Mouse (Mus musculus) cortical plate, adult 2 months (tissue): ENCODE data around the gene Sugp2. TPM values are rescaled to one million over a fixed set of nuclear protein-coding genes. Genes with fewer than 3 reads are reported as not detected.

Experiments
- H3K27ac ChIP-seq: fragments of 200-500 bp; 2 replicates; pipeline ENCODE4 v1.5.1; 2012; ENCODE audit warnings: low read length, control low read depth, inconsistent platforms; ENCODE audit not compliant: insufficient read depth
- H3K4me1 ChIP-seq: fragments of 200-500 bp; 2 replicates; pipeline ENCODE4 v1.6.1; 2011; ENCODE audit warnings: low read length; ENCODE audit not compliant: control insufficient read depth, insufficient read depth
- H3K4me3 ChIP-seq: fragments of 200-500 bp; 2 replicates; pipeline ENCODE4 v1.5.1; 2011; ENCODE audit warnings: mild to moderate bottlenecking, low read length, control low read depth; ENCODE audit not compliant: insufficient read depth
- CTCF ChIP-seq: fragments of 200-500 bp; IDR thresholded peaks from 2 replicates; pipeline ENCODE4 v1.5.1; 2011; ENCODE audit warnings: mild to moderate bottlenecking, control low read depth, low read length; ENCODE audit not compliant: insufficient read depth; ENCODE audit errors: extremely low read depth
- POLR2A ChIP-seq: fragments of 200-500 bp; IDR thresholded peaks from 2 replicates; pipeline ENCODE4 v1.6.1; 2011; ENCODE audit warnings: mild to moderate bottlenecking, low read length, control low read depth; ENCODE audit not compliant: insufficient read depth; ENCODE audit errors: extremely low read depth
- polyA plus RNA-seq: library from polyadenylated mRNA; depleted of rRNA; stranded (reverse); fragments of >200 nt; gene quantifications from 2 replicates; pipeline ENCODE4 v1.2.3, GENCODE M21; 2012

Gene Sugp2
- polyA plus RNA-seq, 1 experiment = 105 TPM

DNA sequence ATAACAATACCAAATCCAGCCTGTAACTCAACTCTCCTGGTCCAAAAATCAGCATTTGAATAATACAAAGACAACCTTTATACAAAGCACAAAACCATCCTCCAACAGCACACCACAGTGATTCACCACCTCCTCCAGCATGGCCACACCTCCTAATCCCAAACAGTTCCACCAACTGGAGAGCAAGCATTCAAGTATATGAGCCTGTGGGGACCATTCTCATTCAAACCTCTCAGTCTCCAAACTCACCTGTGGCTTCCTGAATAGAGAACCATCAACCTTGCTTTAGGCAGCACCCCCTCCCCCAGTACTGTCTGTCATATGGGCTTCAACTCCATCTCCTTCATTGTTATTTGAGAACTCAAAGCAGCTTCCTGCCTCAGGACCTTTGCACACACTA lies 40.3 kb downstream of the Sugp2 start:
- no peak for TF ChIP-seq POLR2A
- TF ChIP-seq CTCF = no peak
- no peaks in the 10 kb centered on the region; the same call in 1 of the 2 replicates for H3K4me1 ChIP-seq
- no peak overlapping the region for H3K27ac ChIP-seq
- H3K4me3 ChIP-seq = no peak overlapping the region

DNA sequence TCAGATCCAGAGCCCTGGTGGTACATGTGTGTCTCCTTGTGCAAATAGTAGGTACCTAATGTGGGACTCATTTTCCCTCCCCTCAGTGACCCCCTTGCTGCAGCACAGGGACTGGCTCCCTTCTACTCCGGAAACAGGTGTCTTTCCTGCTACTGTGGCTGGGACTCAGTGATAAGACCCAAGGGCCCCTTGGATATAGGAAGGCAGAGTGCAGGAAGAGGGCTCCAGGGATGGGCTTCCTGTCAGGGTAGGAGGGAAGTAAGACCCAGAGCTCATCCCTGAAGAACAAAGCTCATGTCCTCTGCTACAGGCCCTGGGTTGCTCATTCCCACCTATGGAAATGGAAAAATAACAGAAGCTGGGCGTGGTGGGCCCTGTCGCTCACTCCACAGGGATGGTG lies 42.5 kb downstream of the Sugp2 start:
- Histone ChIP-seq H3K4me1 (no peaks in the 10 kb centered on the region; the same call in 1 of the 2 replicates), H3K27ac (no peak overlapping the region), H3K4me3 (no peak overlapping the region)
- TF ChIP-seq POLR2A = no peak
- TF ChIP-seq CTCF = no peak

- H3K27ac ChIP-seq = no peak overlapping the region
- H3K4me1 ChIP-seq = peaks cover 1% of the 10 kb centered on the region; the same call in 1 of the 2 replicates
- TF ChIP-seq POLR2A = no peak
- TF ChIP-seq CTCF = no peak
- H3K4me3 ChIP-seq = no peak overlapping the region
These were observed 44.1 kb downstream of the Sugp2 start for GRCm38 (mm10) chr8:70278175-70278574.

- Histone ChIP-seq H3K27ac (no peak overlapping the region), H3K4me3 (no peak overlapping the region), H3K4me1 (peaks cover 1% of the 10 kb centered on the region; the same call in 1 of the 2 replicates)
- TF ChIP-seq POLR2A = no peak
- TF ChIP-seq CTCF = no peak
These were observed 45.2 kb downstream of the Sugp2 start for GRCm38 (mm10) chr8:70279266-70279665.

DNA sequence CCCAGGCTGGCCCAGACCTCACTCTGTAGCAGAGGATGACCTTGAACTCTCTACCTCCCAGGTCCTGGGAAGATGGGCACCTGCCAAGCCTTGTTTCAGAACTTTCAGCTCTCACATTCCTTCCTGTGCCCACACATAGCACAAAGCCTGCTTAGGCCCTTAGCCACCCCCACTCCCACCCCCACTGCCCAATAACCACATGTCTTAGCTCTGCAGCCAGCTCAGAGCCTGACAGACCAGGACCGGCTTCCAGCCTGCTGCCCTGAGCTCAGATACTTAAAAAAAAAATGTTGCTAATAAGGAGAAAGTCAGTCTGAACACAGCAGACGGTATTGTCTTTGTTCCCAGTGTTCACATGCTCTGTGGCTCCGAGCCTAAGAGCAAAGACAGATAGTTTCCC lies 47.0 kb downstream of the Sugp2 start:
- H3K27ac ChIP-seq = no peak overlapping the region
- no peak for TF ChIP-seq CTCF

DNA sequence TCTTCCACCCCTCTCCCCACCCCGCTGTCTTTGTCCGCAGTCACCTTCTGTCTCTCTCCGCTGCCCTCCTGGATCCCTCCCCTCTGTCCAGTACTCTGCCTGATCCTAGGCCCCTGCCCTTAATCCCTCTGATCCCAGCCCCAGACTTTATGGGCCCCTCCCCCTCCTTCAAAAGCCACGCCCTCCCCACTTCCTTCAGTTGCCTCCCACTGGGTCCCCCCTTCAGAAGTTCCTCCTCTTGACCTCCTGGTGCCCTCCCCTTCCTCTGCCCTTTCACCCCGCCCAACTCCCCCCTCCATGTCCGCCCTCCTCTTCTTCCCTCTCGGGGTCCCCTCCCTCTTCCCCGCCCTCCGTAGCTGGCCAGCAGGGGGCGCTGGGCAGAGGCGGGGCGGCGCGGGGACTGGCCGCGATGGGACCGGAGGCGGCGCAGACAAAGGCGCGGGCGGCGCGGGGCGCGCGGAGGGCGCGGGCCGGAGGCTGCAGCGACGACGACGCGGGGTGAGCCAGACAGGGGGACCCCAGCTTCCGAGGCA lies 48.6 kb downstream of the Sugp2 start, which contains the start of gene Homer3:
Gene Homer3, plus strand, starts transcription at position 225 of the 533 bp plus-strand sequence.
- Histone ChIP-seq H3K4me1 (0 out of 2 replicates have a peak, but pooled peaks cover 1% of the 10 kb centered on the region), H3K27ac (peak within 1 kb of the TSS; percentile 79), H3K4me3 (peak within 1 kb of the TSS; percentile 60)
- TF ChIP-seq POLR2A (no peak), CTCF (peak; percentile 27; the same call in 1 of the 2 replicates)

More for the DNA sequence above, 47.0 kb downstream of the Sugp2 start:
- Histone ChIP-seq H3K4me3 (no peak overlapping the region), H3K4me1 (peaks cover 1% of the 10 kb centered on the region; the same call in 1 of the 2 replicates)

GRCm38 (mm10) chr8:70283136-70284077 lies 49.4 kb downstream of the Sugp2 start:
- H3K4me3 ChIP-seq = peak overlapping the region; percentile 60
- H3K27ac ChIP-seq = peak overlapping the region; percentile 79; the same call in 1 of the 2 replicates
- 0 out of 2 replicates have a peak, but pooled peaks cover 1% of the 10 kb centered on the region for H3K4me1 ChIP-seq
- TF ChIP-seq CTCF (no peak), POLR2A (no peak)

DNA sequence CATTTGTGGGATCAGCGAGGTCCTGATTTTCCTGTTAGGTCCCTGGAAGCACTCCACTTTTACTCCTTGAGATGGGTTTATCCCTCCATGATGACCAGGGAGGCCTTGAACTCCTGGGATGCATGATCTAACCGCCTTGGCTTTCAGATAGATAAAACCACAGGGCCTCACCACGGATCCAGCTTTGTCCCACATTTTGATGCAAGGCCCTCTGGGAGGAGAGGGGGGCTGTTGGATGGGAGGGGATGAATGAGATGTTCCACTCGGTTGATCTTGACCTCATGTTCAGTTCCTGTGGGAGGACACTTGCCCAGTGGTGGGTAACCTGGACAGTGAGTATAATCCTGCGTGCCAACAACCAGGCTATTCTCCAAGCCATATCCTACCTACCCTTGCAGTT lies 50.4 kb downstream of the Sugp2 start:
- TF ChIP-seq CTCF = no peak
- no peak for TF ChIP-seq POLR2A
- Histone ChIP-seq H3K4me3 (no peak overlapping the region), H3K4me1 (0 out of 2 replicates have a peak, but pooled peaks cover 1% of the 10 kb centered on the region), H3K27ac (no peak overlapping the region)

GRCm38 (mm10) chr8:70285304-70285703 lies 51.3 kb downstream of the Sugp2 start:
- Histone ChIP-seq H3K27ac (no peak overlapping the region), H3K4me1 (0 out of 2 replicates have a peak, but pooled peaks cover 1% of the 10 kb centered on the region), H3K4me3 (no peak overlapping the region)
- TF ChIP-seq CTCF (no peak), POLR2A (no peak)

DNA sequence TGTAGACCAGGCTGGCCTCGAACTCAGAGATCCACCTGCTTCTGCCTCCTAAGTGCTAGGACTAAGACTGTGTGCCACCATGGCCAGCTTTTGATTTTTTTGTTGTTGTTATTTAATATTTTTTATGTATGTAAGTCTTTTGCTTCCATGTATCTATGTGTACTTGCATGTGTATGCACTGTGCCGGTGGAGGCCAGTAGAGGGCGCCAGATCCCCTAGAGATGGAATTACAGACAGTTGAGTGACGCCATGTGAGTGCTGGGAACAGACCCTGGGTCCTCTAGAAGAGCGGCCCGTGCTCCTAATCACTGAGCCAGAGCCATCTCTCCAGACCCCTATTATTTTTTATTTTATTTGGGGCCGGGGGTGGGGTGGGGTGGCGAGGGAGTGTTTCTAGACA lies 52.7 kb downstream of the Sugp2 start:
- no peak overlapping the region for H3K27ac ChIP-seq

More for the DNA sequence above, 52.7 kb downstream of the Sugp2 start:
- 0 out of 2 replicates have a peak, but pooled peaks cover 1% of the 10 kb centered on the region for H3K4me1 ChIP-seq
- no peak overlapping the region for H3K4me3 ChIP-seq
- TF ChIP-seq POLR2A (no peak), CTCF (peak; percentile 1; the same call in 1 of the 2 replicates)
